Mouse (Mus musculus): Measurements from ENCODE around the gene Trim52. TPM values are rescaled to one million over a fixed set of nuclear protein-coding genes. Genes with fewer than 3 reads are reported as not detected.

Gene Trim52
- polyA plus RNA-seq (2016; fragmentation: Nextera tagmentation; extraction: Ambion mirVana) = not detected in 2 replicates

DNA sequence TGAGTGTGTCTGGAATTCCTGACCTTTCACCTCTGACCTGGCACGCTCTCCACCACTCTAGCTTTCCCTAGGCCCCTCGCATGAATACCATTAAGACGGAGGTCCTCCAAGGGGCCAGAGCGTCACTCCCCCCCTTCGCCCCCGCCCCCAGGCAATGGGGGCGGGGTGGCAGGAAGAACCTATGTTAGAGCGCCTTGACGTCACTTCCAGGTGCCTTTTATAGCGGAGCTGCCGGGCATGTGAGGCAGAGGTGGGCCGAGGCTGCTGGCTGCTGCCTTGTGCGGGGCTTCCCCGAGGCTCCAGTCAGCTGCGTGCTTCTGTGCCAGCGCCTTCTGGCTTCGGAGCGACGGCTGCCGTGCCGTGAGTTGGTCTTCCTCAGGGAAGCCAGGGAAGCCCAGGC lies at the start of gene Trim52:
TSS of gene Trim52 (plus strand) at position 219 of the 400 bp plus-strand sequence.
- peaks cover 8% of the 10 kb centered on the region; the same call in 1 of the 2 replicates for H3K36me3 ChIP-seq (replicated peaks)
- peak; percentile 12 for DNase-seq (ENCODE audit: low spot score)
- H3K9me3 ChIP-seq = peaks cover 9% of the 10 kb centered on the region
- H3K27ac ChIP-seq (replicated peaks) = no peak within 1 kb of the TSS
- H3K4me1 ChIP-seq = no peaks in the 10 kb centered on the region
- H3K27me3 ChIP-seq (replicated peaks; ENCODE audit: low read depth, poor library complexity, severe bottlenecking) = no peaks in the 10 kb centered on the region
- WGBS = 92% methylated on average over 21 of the region's 21 CpGs
- H3K4me3 ChIP-seq = no peak within 1 kb of the TSS

DNA sequence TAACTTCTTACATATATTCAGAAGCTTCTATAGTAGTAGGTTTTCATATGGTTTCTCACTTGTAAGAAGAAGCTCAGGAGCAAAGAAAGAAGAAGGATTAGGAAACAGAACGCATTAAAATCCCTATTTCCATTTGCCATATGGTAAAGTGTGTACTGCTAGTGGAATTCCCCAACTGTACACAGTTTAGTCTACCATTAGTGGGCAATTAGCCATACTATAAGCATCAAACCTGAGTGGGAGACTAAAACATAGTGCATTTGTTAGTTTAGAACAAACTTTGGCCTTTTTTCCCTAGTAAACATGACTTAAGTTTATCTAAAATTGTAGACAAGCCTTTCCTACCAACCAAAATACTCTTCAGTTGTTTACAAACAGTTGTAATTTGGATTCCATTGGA lies 33.4 kb upstream of the Trim52 start:
- Histone ChIP-seq H3K9me3 (no peaks in the 10 kb centered on the region), H3K27ac (replicated peaks) (no peak overlapping the region), H3K27me3 (replicated peaks; ENCODE audit: low read depth, poor library complexity, severe bottlenecking) (no peaks in the 10 kb centered on the region), H3K4me1 (no peaks in the 10 kb centered on the region), H3K36me3 (replicated peaks) (no peaks in the 10 kb centered on the region), H3K4me3 (no peak overlapping the region)
- WGBS = 88% methylated on average over 1 of the region's 1 CpGs
- DNase-seq (ENCODE audit: low spot score) = no peak

DNA sequence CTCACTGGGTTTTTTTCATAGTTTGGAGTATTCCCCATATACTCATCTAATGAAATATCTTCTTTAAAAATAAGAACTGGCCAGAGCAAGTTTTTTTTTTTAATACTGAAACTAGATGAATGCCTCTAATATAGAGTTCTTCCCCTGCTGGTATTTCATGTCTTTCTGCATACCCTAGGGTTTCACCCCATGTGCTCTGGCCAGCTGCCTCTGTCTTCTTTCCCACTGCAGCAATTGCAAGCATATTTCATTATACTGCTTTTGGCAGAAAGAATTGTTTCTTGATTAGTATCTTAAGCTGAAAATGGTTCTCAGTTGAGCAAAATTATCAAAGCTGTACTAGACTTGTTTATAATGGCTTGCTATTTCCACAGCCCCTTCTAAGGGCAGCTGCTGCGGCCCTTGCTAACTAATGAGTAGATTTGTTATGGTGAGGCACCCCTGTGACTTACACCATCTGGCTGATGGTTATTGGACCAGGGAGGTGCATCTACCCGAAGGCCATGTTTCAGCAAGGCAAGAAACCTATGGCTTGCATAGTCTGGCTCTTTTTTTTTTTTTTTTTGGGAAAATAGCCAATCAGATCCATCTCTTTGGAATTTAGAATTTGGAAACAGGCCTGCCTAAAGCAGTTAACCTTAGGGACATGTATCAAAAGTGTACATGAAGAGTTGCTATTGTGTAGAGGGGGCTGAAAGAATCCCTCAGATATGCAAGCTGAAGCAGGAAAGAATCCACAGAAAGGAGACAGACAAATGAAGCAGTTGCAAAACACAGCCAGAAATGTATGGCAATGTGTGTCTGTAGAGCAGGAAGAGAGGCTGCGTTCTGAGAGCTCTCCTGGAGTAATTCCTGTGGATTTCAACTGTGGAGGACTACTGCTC lies 30.6 kb upstream of the Trim52 start:
- no peaks in the 10 kb centered on the region for H3K9me3 ChIP-seq
- DNase-seq (ENCODE audit: low spot score) = peak; percentile 14
- no peaks in the 10 kb centered on the region for H3K36me3 ChIP-seq (replicated peaks)
- no peak overlapping the region for H3K4me3 ChIP-seq
- WGBS = 70% methylated on average over 3 of the region's 3 CpGs
- H3K27me3 ChIP-seq (replicated peaks; ENCODE audit: low read depth, poor library complexity, severe bottlenecking) = no peaks in the 10 kb centered on the region
- no peak overlapping the region for H3K27ac ChIP-seq (replicated peaks)
- no peaks in the 10 kb centered on the region for H3K4me1 ChIP-seq

DNA sequence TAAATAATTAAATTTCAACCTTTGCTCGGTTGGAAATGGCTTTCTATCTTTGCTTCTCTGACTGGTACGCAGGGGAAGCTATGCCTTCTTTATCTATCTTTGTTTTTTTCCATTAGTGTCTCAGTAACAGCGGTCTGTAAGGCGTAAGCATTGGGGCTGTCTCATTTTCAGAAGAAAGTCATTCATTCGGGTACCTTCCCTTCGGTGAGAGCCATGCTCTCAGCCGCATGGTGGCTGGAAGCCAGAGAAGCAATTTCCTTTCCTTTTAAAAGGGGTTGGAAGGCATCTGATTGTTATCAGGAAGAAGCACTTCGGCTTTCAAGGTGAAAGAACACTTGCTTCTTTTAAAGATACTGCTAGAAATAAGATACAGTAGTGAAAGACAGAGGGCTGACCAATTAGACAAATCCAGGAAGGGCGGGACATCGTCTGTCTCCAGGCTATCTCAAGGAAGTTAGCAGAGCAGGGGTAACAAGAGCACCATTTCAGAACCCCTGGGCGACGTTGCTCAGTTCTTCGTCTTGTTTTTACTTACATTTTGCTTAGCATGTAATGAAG lies 17.4 kb upstream of the Trim52 start:
- DNase-seq (ENCODE audit: low spot score) = no peak
- WGBS = 82% methylated on average over 13 of the region's 13 CpGs
- Histone ChIP-seq H3K27ac (replicated peaks) (no peak overlapping the region), H3K4me3 (no peak overlapping the region), H3K9me3 (no peaks in the 10 kb centered on the region), H3K4me1 (no peaks in the 10 kb centered on the region), H3K36me3 (replicated peaks) (no peaks in the 10 kb centered on the region), H3K27me3 (replicated peaks; ENCODE audit: low read depth, poor library complexity, severe bottlenecking) (no peaks in the 10 kb centered on the region)

DNA sequence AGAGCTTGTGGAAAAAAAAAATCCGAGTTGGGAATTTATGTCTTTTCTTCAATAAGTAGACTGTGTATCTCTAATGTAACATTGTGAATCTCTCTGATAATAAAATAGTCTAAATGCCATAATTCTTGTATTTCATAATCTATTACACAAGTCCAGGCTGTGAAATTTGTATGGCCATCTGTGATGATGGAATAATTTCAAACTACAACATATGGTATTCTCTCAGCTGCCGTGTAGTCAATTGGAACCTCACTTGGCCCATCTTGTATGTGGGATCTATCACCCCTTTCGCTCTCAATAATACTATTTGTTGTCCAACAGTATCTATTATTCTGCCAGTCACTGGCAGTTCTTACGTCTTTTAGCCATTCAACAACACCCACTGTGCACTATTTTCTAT lies 9.2 kb upstream of the Trim52 start:
- H3K4me3 ChIP-seq = no peak overlapping the region
- H3K27ac ChIP-seq (replicated peaks) = no peak overlapping the region
- no peaks in the 10 kb centered on the region for H3K36me3 ChIP-seq (replicated peaks)
- H3K4me1 ChIP-seq = no peaks in the 10 kb centered on the region
- no peaks in the 10 kb centered on the region for H3K9me3 ChIP-seq
- WGBS = 92% methylated on average over 4 of the region's 4 CpGs
- no peak for DNase-seq (ENCODE audit: low spot score)
- no peaks in the 10 kb centered on the region for H3K27me3 ChIP-seq (replicated peaks; ENCODE audit: low read depth, poor library complexity, severe bottlenecking)

DNA sequence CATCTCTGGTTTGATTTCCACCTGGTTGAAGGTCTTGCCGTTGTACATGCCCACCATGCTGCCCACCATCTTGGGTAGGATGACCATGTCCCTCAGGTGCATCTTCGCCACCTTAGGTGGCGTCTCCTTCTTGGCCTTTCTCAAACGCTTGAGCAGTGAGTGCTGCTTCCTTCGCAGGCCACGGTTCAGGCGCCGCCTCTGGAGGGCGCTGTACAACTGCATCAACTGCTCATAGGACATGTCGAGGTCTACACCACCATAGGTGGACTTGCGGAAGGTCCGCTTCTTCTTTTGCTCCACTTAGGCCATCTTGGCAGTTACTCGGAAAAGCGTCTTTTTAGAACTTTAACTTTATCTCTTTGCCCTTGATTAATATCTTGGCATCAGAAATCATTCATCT lies 5.1 kb upstream of the Trim52 start:
- WGBS = 90% methylated on average over 14 of the region's 14 CpGs

DNA sequence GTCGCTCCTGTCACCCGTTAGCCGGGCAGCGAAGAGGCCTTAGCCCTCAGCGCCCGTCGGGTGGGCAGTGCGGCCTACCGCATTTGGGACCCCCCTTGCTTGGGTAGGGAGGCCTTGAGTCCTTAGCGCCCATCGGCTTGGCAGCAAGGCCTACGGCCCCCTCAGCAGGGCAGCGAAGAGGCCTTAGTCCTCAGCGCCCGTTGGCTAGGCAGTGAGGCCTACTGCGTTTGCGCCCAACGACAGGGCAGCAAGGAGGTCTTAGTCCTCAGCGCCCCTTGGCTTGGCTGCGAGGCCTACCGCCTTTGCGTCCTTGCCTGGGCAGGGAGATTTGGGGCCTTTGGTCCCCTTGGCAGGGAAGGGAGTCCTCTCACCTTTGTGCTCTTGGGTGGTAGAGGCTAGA lies 427 bp downstream of the Trim52 start:
- Histone ChIP-seq H3K4me1 (no peaks in the 10 kb centered on the region), H3K36me3 (replicated peaks) (peaks cover 8% of the 10 kb centered on the region; the same call in 1 of the 2 replicates), H3K27ac (replicated peaks) (no peak overlapping the region), H3K9me3 (peaks cover 9% of the 10 kb centered on the region), H3K27me3 (replicated peaks; ENCODE audit: low read depth, poor library complexity, severe bottlenecking) (no peaks in the 10 kb centered on the region), H3K4me3 (no peak overlapping the region)
- DNase-seq (ENCODE audit: low spot score) = no peak
- 97% methylated on average over 22 of the region's 22 CpGs for WGBS

More for the DNA sequence above, 5.1 kb upstream of the Trim52 start:
- Histone ChIP-seq H3K4me1 (no peaks in the 10 kb centered on the region), H3K9me3 (no peaks in the 10 kb centered on the region), H3K27ac (replicated peaks) (no peak overlapping the region), H3K4me3 (no peak overlapping the region), H3K36me3 (replicated peaks) (no peaks in the 10 kb centered on the region), H3K27me3 (replicated peaks; ENCODE audit: low read depth, poor library complexity, severe bottlenecking) (no peaks in the 10 kb centered on the region)
- no peak for DNase-seq (ENCODE audit: low spot score)

DNA sequence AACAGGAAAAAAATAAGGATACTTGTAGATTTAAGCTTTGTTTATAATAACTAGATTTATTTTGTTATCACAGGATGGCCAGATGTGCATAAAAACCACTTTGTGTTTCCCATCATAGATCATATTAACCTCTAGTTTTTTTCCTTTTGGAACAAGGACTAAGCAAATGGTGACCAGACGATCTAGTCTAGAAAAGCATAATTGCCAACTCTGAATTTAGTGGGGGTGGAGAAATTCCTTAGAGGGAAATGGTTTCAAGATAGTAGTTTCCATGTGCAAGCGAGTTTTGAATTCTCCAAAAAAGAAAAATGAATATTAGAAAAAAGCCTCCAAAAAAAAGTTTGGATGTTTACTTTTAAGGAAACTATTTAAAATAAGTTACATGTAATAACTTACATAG lies 13.4 kb downstream of the Trim52 start:
- Histone ChIP-seq H3K9me3 (no peaks in the 10 kb centered on the region), H3K27ac (replicated peaks) (no peak overlapping the region), H3K4me1 (no peaks in the 10 kb centered on the region), H3K4me3 (no peak overlapping the region), H3K36me3 (replicated peaks) (no peaks in the 10 kb centered on the region), H3K27me3 (replicated peaks; ENCODE audit: low read depth, poor library complexity, severe bottlenecking) (no peaks in the 10 kb centered on the region)
- no peak for DNase-seq (ENCODE audit: low spot score)
- WGBS = 65% methylated on average over 2 of the region's 2 CpGs

DNA sequence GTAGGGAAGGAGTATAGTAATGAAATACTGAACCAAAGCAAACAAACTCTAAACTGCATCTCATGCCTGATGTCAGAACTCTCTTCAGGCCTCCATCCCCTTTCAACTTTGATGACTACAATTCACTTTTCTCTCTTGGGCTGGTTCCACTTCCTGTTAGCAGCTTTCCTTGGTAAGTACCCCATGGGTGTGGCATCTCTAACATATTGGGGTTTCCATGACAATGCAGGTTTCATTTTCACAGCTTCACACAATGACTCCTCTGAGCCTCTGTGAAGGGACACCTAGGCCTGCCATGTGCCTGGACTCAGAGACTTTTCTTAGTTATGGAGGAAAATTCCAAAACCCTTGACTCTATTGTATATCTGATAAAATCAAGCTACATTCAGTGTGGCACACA lies 30.3 kb downstream of the Trim52 start:
- DNase-seq (ENCODE audit: low spot score) = no peak
- Histone ChIP-seq H3K4me1 (no peaks in the 10 kb centered on the region), H3K27ac (replicated peaks) (no peak overlapping the region), H3K9me3 (0 out of 2 replicates have a peak, but pooled peaks cover 2% of the 10 kb centered on the region), H3K4me3 (no peak overlapping the region), H3K36me3 (replicated peaks) (no peaks in the 10 kb centered on the region), H3K27me3 (replicated peaks; ENCODE audit: low read depth, poor library complexity, severe bottlenecking) (no peaks in the 10 kb centered on the region)

DNA sequence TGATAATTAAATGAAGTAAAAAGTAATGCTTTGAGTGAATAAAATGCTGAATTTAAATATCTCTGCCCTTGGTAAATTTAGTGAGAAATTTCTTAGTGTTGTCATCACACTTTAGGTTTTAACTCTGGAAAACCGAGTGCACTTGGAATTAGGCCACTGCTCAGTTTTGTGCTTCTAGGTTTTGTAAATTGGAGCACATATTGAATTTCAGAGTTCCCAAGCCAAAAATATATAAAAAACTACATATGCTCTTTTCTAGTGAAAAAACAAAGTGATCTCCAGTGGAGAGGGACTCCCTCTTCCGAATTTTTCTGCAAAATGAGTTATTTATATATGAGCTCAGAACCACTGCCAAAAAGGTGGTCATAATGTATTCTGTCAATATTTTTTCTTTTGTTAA lies 45.2 kb downstream of the Trim52 start:
- 81% methylated on average over 2 of the region's 2 CpGs for WGBS
- Histone ChIP-seq H3K9me3 (no peaks in the 10 kb centered on the region), H3K27ac (replicated peaks) (no peak overlapping the region), H3K27me3 (replicated peaks; ENCODE audit: low read depth, poor library complexity, severe bottlenecking) (no peaks in the 10 kb centered on the region), H3K4me1 (no peaks in the 10 kb centered on the region), H3K4me3 (no peak overlapping the region), H3K36me3 (replicated peaks) (no peaks in the 10 kb centered on the region)
- DNase-seq (ENCODE audit: low spot score) = no peak

DNA sequence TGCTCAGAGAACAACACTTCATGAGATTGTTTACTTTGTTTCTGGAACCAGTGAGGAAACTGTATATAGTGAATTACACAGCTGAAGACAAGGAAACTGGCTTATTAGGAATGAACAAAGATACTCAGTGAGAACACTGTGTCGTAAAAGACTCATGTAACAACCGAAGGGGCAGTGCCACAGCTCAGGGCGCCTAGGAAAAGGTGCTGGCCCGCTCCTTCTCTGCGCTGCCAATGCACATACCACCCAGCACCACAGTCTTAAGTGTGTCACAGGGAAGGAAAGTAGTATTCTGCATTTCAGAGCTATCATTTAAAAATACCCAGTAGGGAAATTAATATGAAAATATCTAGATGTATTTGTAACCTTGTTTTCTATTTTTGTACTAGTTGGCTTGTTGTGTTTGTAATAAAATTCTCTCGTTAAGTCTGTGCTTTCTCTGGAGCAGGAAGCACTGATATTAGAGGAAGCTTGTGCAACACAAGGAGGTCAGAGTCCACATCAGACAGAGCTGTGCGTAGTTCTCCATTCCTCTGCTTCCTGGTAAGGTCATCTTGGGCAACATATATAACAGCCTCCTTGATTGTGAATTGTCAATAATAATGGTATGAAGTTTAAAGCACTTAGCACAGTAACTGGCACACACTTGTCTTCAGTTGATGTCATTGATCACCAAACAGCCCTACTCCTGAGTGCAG lies 49.0 kb downstream of the Trim52 start:
- Histone ChIP-seq H3K27me3 (replicated peaks; ENCODE audit: low read depth, poor library complexity, severe bottlenecking) (no peaks in the 10 kb centered on the region), H3K27ac (replicated peaks) (no peak overlapping the region), H3K36me3 (replicated peaks) (no peaks in the 10 kb centered on the region), H3K4me1 (peaks cover 4% of the 10 kb centered on the region; the same call in 1 of the 2 replicates), H3K4me3 (no peak overlapping the region), H3K9me3 (no peaks in the 10 kb centered on the region)
- no peak for DNase-seq (ENCODE audit: low spot score)
- WGBS = 82% methylated on average over 7 of the region's 7 CpGs

DNA sequence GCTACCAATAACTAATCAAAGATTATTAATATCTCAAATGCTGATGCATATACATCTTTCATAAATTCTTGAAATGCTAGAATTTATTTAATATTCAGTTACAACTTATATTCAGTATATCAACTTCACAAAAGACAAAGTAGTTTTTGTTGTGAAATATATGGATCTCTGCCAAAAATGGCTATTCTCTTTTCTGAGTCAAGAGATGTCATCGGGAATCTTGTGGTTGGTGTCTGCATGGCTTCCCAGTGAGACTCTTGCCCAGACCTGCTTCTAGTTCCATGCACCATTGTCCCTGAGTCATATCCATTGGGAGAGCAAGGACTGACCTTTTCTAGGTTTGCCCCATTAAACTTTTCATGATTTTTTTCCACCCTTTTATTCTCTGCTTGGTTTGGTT lies 50.5 kb downstream of the Trim52 start:
- H3K4me3 ChIP-seq = no peak overlapping the region

More for the DNA sequence above, 50.5 kb downstream of the Trim52 start:
- WGBS = 95% methylated on average over 1 of the region's 1 CpGs
- Histone ChIP-seq H3K36me3 (replicated peaks) (no peaks in the 10 kb centered on the region), H3K9me3 (no peaks in the 10 kb centered on the region), H3K4me1 (peaks cover 4% of the 10 kb centered on the region; the same call in 1 of the 2 replicates), H3K27me3 (replicated peaks; ENCODE audit: low read depth, poor library complexity, severe bottlenecking) (no peaks in the 10 kb centered on the region), H3K27ac (replicated peaks) (no peak overlapping the region)
- DNase-seq (ENCODE audit: low spot score) = no peak

All from embryonic facial prominence, embryonic 10.5 days (tissue).